Mouse (Mus musculus): Measurements from ENCODE around the gene Ndufa8.

DNA sequence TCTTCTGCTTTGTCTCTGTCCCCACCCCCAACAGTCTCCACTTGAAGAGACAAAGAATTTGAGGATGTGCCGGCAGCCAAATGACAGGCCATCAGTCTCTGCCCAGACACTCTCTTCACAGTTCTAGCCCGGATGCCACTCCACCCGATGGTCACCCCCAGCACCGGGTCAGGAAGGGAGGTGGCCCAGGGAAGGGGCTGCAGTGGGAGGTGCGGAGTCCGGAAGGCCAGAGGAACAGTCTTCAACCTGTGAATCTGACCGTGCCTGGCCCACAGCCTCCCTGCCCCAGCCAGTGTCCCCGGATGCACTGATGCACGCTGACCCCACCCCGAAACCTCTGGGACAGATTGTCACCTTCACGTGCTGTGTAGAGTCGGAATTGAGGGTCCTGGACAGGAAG lies 36.2 kb downstream of the Ndufa8 start:
- TF ChIP-seq CTCF (IDR thresholded peaks at IDR 0.05; ENCODE audit: low read depth, low read length) = no peak
- TF ChIP-seq EP300 (IDR thresholded peaks at IDR 0.05; ENCODE audit: insufficient read depth, low read depth, low read length) = no peak
- TF ChIP-seq POLR2A (IDR thresholded peaks at IDR 0.05; ENCODE audit: insufficient read depth, low read length) = no peak
